Mouse (Mus musculus): Measurements from ENCODE around the gene Olfr995.

DNA sequence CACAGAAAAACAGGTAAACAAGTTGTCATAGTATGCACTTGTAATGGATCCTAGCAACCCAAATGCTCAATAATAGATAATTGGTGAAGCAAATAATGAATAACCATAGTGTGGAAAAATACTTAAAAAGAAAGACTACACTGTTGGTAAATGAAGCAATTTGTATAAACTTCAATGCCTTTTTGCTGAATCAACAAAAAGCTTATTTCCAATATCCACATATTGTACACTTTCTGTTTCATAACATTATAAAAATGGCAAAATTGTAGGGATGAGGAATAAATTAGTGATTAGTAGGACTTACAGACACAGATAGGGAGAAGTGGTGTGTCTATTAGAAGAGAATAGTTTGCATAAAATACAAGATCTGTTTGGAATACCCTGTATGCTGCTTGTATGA lies 893 bp downstream of the Olfr995 start:
- TF ChIP-seq POLR2A (IDR thresholded peaks at IDR 0.05; ENCODE audit: low read depth, low read length), result no peak
- no peak for TF ChIP-seq CTCF (IDR thresholded peaks at IDR 0.05; ENCODE audit: extremely low read depth, insufficient read length, insufficient replicate concordance, low read depth, low read length)

Measured in small intestine, adult 2 months (tissue).